Mouse (Mus musculus) cortical plate, adult 2 months (tissue): ENCODE results near the gene 1600014C10Rik.

Experiments
- CTCF ChIP-seq: fragments of 200-500 bp; IDR thresholded peaks from 2 replicates; pipeline ENCODE4 v1.5.1; 2011; ENCODE audit warnings: mild to moderate bottlenecking, control low read depth, low read length; ENCODE audit not compliant: insufficient read depth; ENCODE audit errors: extremely low read depth
- POLR2A ChIP-seq: fragments of 200-500 bp; IDR thresholded peaks from 2 replicates; pipeline ENCODE4 v1.6.1; 2011; ENCODE audit warnings: mild to moderate bottlenecking, low read length, control low read depth; ENCODE audit not compliant: insufficient read depth; ENCODE audit errors: extremely low read depth

DNA sequence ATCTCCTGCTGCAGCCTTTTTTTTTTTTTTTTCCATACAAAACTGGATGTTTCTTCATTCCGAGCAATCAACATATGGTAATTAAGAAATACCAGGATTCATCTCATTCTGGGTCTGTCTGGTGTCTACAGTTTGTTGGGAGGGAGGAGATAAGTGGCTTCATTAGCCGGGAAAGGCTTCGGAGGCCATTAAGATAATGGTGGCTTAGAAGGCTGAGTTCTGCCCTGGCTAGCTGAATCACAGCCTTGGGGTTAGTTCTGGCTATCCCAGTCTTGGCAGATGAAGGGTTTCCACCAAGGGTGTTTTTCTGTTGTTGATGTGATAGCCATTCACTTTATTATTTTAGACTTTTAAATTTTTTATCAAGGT is 18.3 kb downstream of the 1600014C10Rik start:
- TF ChIP-seq POLR2A (no peak), CTCF (no peak)
